In genomic region chr4:137839452-137839851, GRCm38 (mm10) we compare ENCODE assay signal across 20 mouse cellular contexts. TPM values are rescaled to one million over a fixed set of nuclear protein-coding genes. Genes with fewer than 3 reads are reported as not detected.
DNase-seq lines count a peak whose midpoint lies in the region; ATAC-seq and TF ChIP-seq lines count a peak whose summit lies in the region.
"Had no signal": no experiment of that assay in that cellular context is flagged by ENCODE, and none has a peak within 500 bp of the region (broad histone marks: within the 10 kb centered on the region; RNA-seq: fewer than 3 reads in every experiment).

No protein-coding gene starts in this region.

- H3ac ChIP-seq in myocyte (ENCODE audit: control insufficient read depth, insufficient read length), result no peak overlapping the region

- no peak for TF ChIP-seq POLR2A in myocyte (IDR thresholded peaks at IDR 0.05; ENCODE audit: insufficient read length, low read depth)

- H3K9ac ChIP-seq in forebrain, embryonic 11.5 days (ENCODE audit: low read length), result no peak overlapping the region
- H3K9ac ChIP-seq: embryonic facial prominence, embryonic 12.5 days; forebrain, embryonic 13.5 days; forebrain, postnatal 0 days; hindbrain, embryonic 14.5 days; intestine, embryonic 15.5 days had no signal

- no peak overlapping the region for H3K27ac ChIP-seq in gastrocnemius, adult 2 months
- no peak overlapping the region for H3K27ac ChIP-seq in forebrain, embryonic 11.5 days (ENCODE audit: low read depth, low read length)
- H3K27ac ChIP-seq: embryonic facial prominence, embryonic 12.5 days; forebrain, embryonic 13.5 days; hindbrain, embryonic 10.5 days; hindbrain, embryonic 14.5 days; intestine, embryonic 15.5 days had no signal

- no peaks in the 10 kb centered on the region for H3K79me2 ChIP-seq in myocyte (ENCODE audit: control insufficient read depth, insufficient read depth)

- no peaks in the 10 kb centered on the region for H3K4me1 ChIP-seq in forebrain, embryonic 11.5 days (replicated peaks; ENCODE audit: control insufficient read depth, insufficient read depth, low read length)
- H3K4me1 ChIP-seq: intestine, embryonic 15.5 days had no signal

- intact Hi-C loops in gastrocnemius, adult 2 months (cut with DNase I), result no loop called here

- peak; percentile 35 for DNase-seq in gastrocnemius, adult 2 months
- DNase-seq in gastrocnemius, postnatal 10 days, result no peak
- DNase-seq in NIH3T3 (ENCODE audit: low read depth), result peak; percentile 50
- DNase-seq in adrenal gland, postnatal 14 days, result peak; percentile 72
- DNase-seq in MN1 (ENCODE audit: low spot score), result no peak
- no peak for DNase-seq in forebrain, embryonic 11.5 days (ENCODE audit: low spot score)
- DNase-seq: cerebellum, adult 18-20 months; embryo, embryonic 11 days; forebrain, postnatal 0 days; gastrocnemius, postnatal 36 days; heart, adult 18-20 months; kidney, adult 18-20 months had no signal

- peak overlapping the region; percentile 8 for H3K4me2 ChIP-seq in myocyte (ENCODE audit: low read depth)
- no peak overlapping the region for H3K4me2 ChIP-seq in forebrain, embryonic 11.5 days (ENCODE audit: low read depth, low read length, severe bottlenecking)
- H3K4me2 ChIP-seq: embryonic facial prominence, embryonic 12.5 days; forebrain, embryonic 13.5 days; heart, embryonic 11.5 days; hindbrain, embryonic 14.5 days; intestine, embryonic 15.5 days had no signal

- no peaks in the 10 kb centered on the region for H3K27me3 ChIP-seq in myocyte (ENCODE audit: control insufficient read depth, insufficient read depth, insufficient read length)
- no peaks in the 10 kb centered on the region for H3K27me3 ChIP-seq in forebrain, embryonic 11.5 days (ENCODE audit: control insufficient read depth, insufficient read depth, low read length)
- H3K27me3 ChIP-seq: embryonic facial prominence, embryonic 12.5 days; forebrain, embryonic 13.5 days; intestine, embryonic 15.5 days had no signal

- H3K4me3 ChIP-seq in gastrocnemius, adult 2 months, result no peak overlapping the region
- H3K4me3 ChIP-seq in myocyte, result no peak overlapping the region
- no peak overlapping the region for H3K4me3 ChIP-seq in forebrain, embryonic 11.5 days (ENCODE audit: low read depth, low read length)
- H3K4me3 ChIP-seq: embryonic facial prominence, embryonic 12.5 days; forebrain, embryonic 13.5 days; hindbrain, embryonic 10.5 days; intestine, embryonic 15.5 days had no signal

- no peak for TF ChIP-seq CTCF in gastrocnemius, adult 2 months (IDR thresholded peaks at IDR 0.05)

- 89% methylated on average over 5 of the region's 5 CpGs for WGBS in forebrain, embryonic 11.5 days

- ATAC-seq in forebrain, embryonic 11.5 days (replicated peaks; ENCODE audit: low FRiP score), result no peak
- ATAC-seq: forebrain, embryonic 13.5 days; forebrain, postnatal 0 days; intestine, embryonic 15.5 days had no signal

- no peaks in the 10 kb centered on the region for H3K9me3 ChIP-seq in forebrain, embryonic 11.5 days (ENCODE audit: control insufficient read depth, low read length)
- H3K9me3 ChIP-seq: embryonic facial prominence, embryonic 12.5 days; forebrain, embryonic 13.5 days; hindbrain, embryonic 10.5 days; intestine, embryonic 15.5 days had no signal

- H3K36me3 ChIP-seq in myocyte (ENCODE audit: control insufficient read depth, insufficient read depth), result no peaks in the 10 kb centered on the region
- no peaks in the 10 kb centered on the region for H3K36me3 ChIP-seq in forebrain, embryonic 11.5 days (ENCODE audit: control insufficient read depth, insufficient read depth, low read length)
- H3K36me3 ChIP-seq: embryonic facial prominence, embryonic 12.5 days; hindbrain, embryonic 10.5 days; intestine, embryonic 15.5 days had no signal

TF ChIP-seq in myocyte, 11 proteins besides CTCF, POLR2A, EP300 and RAD21:
- TF ChIP-seq TCF12 (IDR thresholded peaks at IDR 0.05; ENCODE audit: insufficient read depth, poor library complexity, severe bottlenecking) (no peak), CEBPB (IDR thresholded peaks at IDR 0.05; ENCODE audit: insufficient read depth, poor library complexity, severe bottlenecking) (no peak), USF1 (IDR thresholded peaks at IDR 0.05; ENCODE audit: low read depth) (no peak), SRF (IDR thresholded peaks at IDR 0.05; ENCODE audit: control insufficient read depth, insufficient read length, low read depth) (no peak), E2F4 (IDR thresholded peaks at IDR 0.05; ENCODE audit: insufficient read depth) (no peak), TCF3 (IDR thresholded peaks at IDR 0.05; ENCODE audit: insufficient read length, low read depth) (no peak), REST (IDR thresholded peaks at IDR 0.05; ENCODE audit: insufficient read depth, insufficient read length) (peak; percentile 73), POLR2AphosphoS2 (IDR thresholded peaks at IDR 0.05; ENCODE audit: insufficient read length, low read depth) (no peak), MYOD1 (IDR thresholded peaks at IDR 0.05; ENCODE audit: control insufficient read depth in 1 of 3, insufficient read length in 2 of 3, low read depth in 2 of 3) (peak in 1 of 3 experiments; percentile 15)
TF ChIP-seq in myocyte: peak in this region for 2.

RNA-seq across cellular contexts. Expression of gene Ece1, which starts 22.6 kb away (rescaled TPM):
- total RNA-seq in gastrocnemius, adult 2 months (2021), result 100 to 1,000 TPM in 1 of 2 experiments, 10 to 100 TPM in 1; 61.6 to 103 TPM
- total RNA-seq in gastrocnemius, postnatal 10 days (2021), result 10 to 100 TPM; 51.8 to 53.6 TPM
- 202 and 263 TPM in 2 replicates for total RNA-seq in adrenal gland, postnatal 14 days (2021)
- 69.9 TPM for polyA plus RNA-seq in myocyte (2012; fragmentation: generic; extraction: Trizol)
- 35.0 and 35.2 TPM in 2 replicates for polyA plus RNA-seq in forebrain, embryonic 11.5 days (2014; fragmentation: Nextera tagmentation; extraction: Ambion mirVana)

RNA-seq across cellular contexts. Expression of gene Alpl, which starts 43.3 kb away (rescaled TPM):
- total RNA-seq in gastrocnemius, adult 2 months (2021), result 10 to 100 TPM; 10.3 to 42.2 TPM
- total RNA-seq in gastrocnemius, postnatal 10 days (2021), result 10 to 100 TPM in 1 of 2 experiments, 1 to 10 TPM in 1; 2.7 to 20.8 TPM
- 16.5 and 19.0 TPM in 2 replicates for total RNA-seq in adrenal gland, postnatal 14 days (2021)
- polyA plus RNA-seq in myocyte (2012; fragmentation: generic; extraction: Trizol), result 0.07 TPM
- 16.1 and 18.1 TPM in 2 replicates for polyA plus RNA-seq in forebrain, embryonic 11.5 days (2014; fragmentation: Nextera tagmentation; extraction: Ambion mirVana)
- total RNA-seq: common myeloid progenitor, adult 5-6 weeks had no signal

Comparison
In these comparisons a context has a peak if more than half of its experiments do, and no peak if none do; other contexts are left out.
1. DNase-seq: peak in gastrocnemius, adult 2 months (single experiment), NIH3T3 (single experiment) and adrenal gland, postnatal 14 days (single experiment); none in gastrocnemius, postnatal 10 days (single experiment), MN1 (single experiment) and forebrain, embryonic 11.5 days (single experiment).